ENCODE assay signal across 7 mouse cellular contexts in genomic region chr12:73241960-73242359, GRCm38 (mm10). TPM values are rescaled to one million over a fixed set of nuclear protein-coding genes. Genes with fewer than 3 reads are reported as not detected.
DNase-seq lines count a peak whose midpoint lies in the region; ATAC-seq lines count a peak whose summit lies in the region.

No protein-coding gene starts in this region.

- H3K9me3 ChIP-seq in forebrain, embryonic 14.5 days (replicated peaks; ENCODE audit: control insufficient read depth, low read length) = no peaks in the 10 kb centered on the region
- H3K9me3 ChIP-seq in heart, embryonic 11.5 days (replicated peaks; ENCODE audit: control insufficient read depth, low read length) = no peaks in the 10 kb centered on the region

- H3K4me3 ChIP-seq in forebrain, embryonic 14.5 days (ENCODE audit: low read depth, low read length) = no peak overlapping the region
- H3K4me3 ChIP-seq in heart, embryonic 11.5 days (ENCODE audit: low read depth, low read length) = no peak overlapping the region

- H3K27me3 ChIP-seq in forebrain, embryonic 14.5 days (replicated peaks; ENCODE audit: control insufficient read depth, insufficient read depth, low read length) = no peaks in the 10 kb centered on the region
- H3K27me3 ChIP-seq in heart, embryonic 11.5 days (ENCODE audit: control insufficient read depth, insufficient read depth, low read length) = no peaks in the 10 kb centered on the region

- 55% methylated on average over 10 of the region's 10 CpGs for WGBS in forebrain, embryonic 14.5 days
- WGBS in heart, embryonic 11.5 days (ENCODE audit: insufficient replicate concordance) = 76% methylated on average over 10 of the region's 10 CpGs

- no peaks in the 10 kb centered on the region for H3K36me3 ChIP-seq in forebrain, embryonic 14.5 days (ENCODE audit: control insufficient read depth, insufficient read depth, low read length)
- no peaks in the 10 kb centered on the region for H3K36me3 ChIP-seq in heart, embryonic 11.5 days (ENCODE audit: control insufficient read depth, insufficient read depth, low read length)

- no peak overlapping the region for H3K4me2 ChIP-seq in forebrain, embryonic 14.5 days (ENCODE audit: low read length)
- H3K4me2 ChIP-seq in heart, embryonic 11.5 days = no peak overlapping the region

- peak; percentile 91 for ATAC-seq in forebrain, embryonic 14.5 days
- ATAC-seq in heart, embryonic 11.5 days (replicated peaks; ENCODE audit: insufficient number of reproducible peaks, low FRiP score, low TSS enrichment) = no peak

- DNase-seq in brain, embryonic 18.5 days (ENCODE audit: low read depth, low spot score) = peak; percentile 24
- DNase-seq in forebrain, embryonic 14.5 days (ENCODE audit: low spot score) = peak; percentile 74
- peak; percentile 39 to 41 for DNase-seq in layer of hippocampus, adult 18-20 months (ENCODE audit: low spot score in 2 of 2)
- peak; percentile 7 for DNase-seq in lung, postnatal 25 days (ENCODE audit: low spot score)
- peak; percentile 77 for DNase-seq in telencephalon, adult 2 months (ENCODE audit: low read depth, low spot score)
- no peak for DNase-seq in heart, postnatal 36 days

- peak overlapping the region; percentile 41; the same call in 1 of the 2 replicates for H3K27ac ChIP-seq in forebrain, embryonic 14.5 days (ENCODE audit: low read depth, low read length)
- no peak overlapping the region for H3K27ac ChIP-seq in heart, embryonic 11.5 days (ENCODE audit: low read depth, low read length)

- intact Hi-C loops in heart, postnatal 36 days (cut with DNase I) = no loop called here

- no peak overlapping the region for H3K9ac ChIP-seq in forebrain, embryonic 14.5 days (ENCODE audit: low read length)
- no peak overlapping the region for H3K9ac ChIP-seq in heart, embryonic 11.5 days (ENCODE audit: low read depth, low read length)

- H3K4me1 ChIP-seq in forebrain, embryonic 14.5 days (ENCODE audit: control insufficient read depth, insufficient read depth, low read length) = no peaks in the 10 kb centered on the region
- H3K4me1 ChIP-seq in heart, embryonic 11.5 days (ENCODE audit: control insufficient read depth, insufficient read depth, low read length) = no peaks in the 10 kb centered on the region

RNA-seq across cellular contexts. Expression of gene Trmt5, which starts 44.5 kb away (rescaled TPM):
- polyA plus RNA-seq in forebrain, embryonic 14.5 days (2014; fragmentation: Nextera tagmentation; extraction: Ambion mirVana) = 14.6 and 14.8 TPM in 2 replicates
- total RNA-seq in layer of hippocampus, adult 18-20 months (2021) = 10 to 100 TPM; 10.6 to 10.7 TPM
- 10 to 100 TPM; 51.6 to 67.6 TPM for total RNA-seq in heart, postnatal 36 days (2021)
- polyA plus RNA-seq in heart, embryonic 11.5 days (2014; fragmentation: Nextera tagmentation; extraction: Ambion mirVana) = 16.0 and 18.5 TPM in 2 replicates

RNA-seq across cellular contexts. Expression of gene Slc38a6, which starts 44.6 kb away (rescaled TPM):
- polyA plus RNA-seq in forebrain, embryonic 14.5 days (2014; fragmentation: Nextera tagmentation; extraction: Ambion mirVana) = 5.4 and 7.2 TPM in 2 replicates
- total RNA-seq in layer of hippocampus, adult 18-20 months (2021) = 10 to 100 TPM; 11.2 to 11.7 TPM
- 1 to 10 TPM; 3.2 to 4.5 TPM for total RNA-seq in heart, postnatal 36 days (2021)
- polyA plus RNA-seq in heart, embryonic 11.5 days (2014; fragmentation: Nextera tagmentation; extraction: Ambion mirVana) = 7.8 and 8.7 TPM in 2 replicates

Comparison
In these comparisons a context has a peak if more than half of its experiments do, and no peak if none do; other contexts are left out.
1. DNase-seq: peak in brain, embryonic 18.5 days (single experiment), forebrain, embryonic 14.5 days (single experiment), layer of hippocampus, adult 18-20 months (2 of 2), lung, postnatal 25 days (single experiment) and telencephalon, adult 2 months (single experiment); none in heart, postnatal 36 days (0 of 2).
2. RNA of gene Trmt5, which starts 44.5 kb away (total RNA-seq): 51.6 to 67.6 TPM in heart, postnatal 36 days; 10.6 to 10.7 TPM in layer of hippocampus, adult 18-20 months; every median in the first group is over 4 times any median in the second.